Mouse (Mus musculus): Measurements from ENCODE around the gene Olfr695.

- TF ChIP-seq GATA1 (IDR thresholded peaks at IDR 0.05; ENCODE audit: borderline replicate concordance, low read length): no peak
- TF ChIP-seq FLI1 (IDR thresholded peaks at IDR 0.05; ENCODE audit: low read length): no peak
Observed at GRCm38 (mm10) chr7:106733717-106734116, 17.5 kb upstream of the Olfr695 start.

All from megakaryocyte, embryonic 14.5 days (primary cell).